Mouse (Mus musculus): Measurements from ENCODE around the gene Urb1. TPM values are rescaled to one million over a fixed set of nuclear protein-coding genes. Genes with fewer than 3 reads are reported as not detected.

The Urb1 gene
- polyA plus RNA-seq, 1 experiment from 2014 or later = 9.0 TPM

GRCm38 (mm10) chr16:90760515-90760914, 49.7 kb downstream of the Urb1 start:
- no peak overlapping the region for H3K9ac ChIP-seq
- H3K9me3 ChIP-seq (replicated peaks) = no peaks in the 10 kb centered on the region
- H3K36me3 ChIP-seq = peaks cover 80% of the 10 kb centered on the region
- H3K4me1 ChIP-seq = no peaks in the 10 kb centered on the region
- no peak overlapping the region for H3K4me3 ChIP-seq (replicated peaks)
- ATAC-seq (replicated peaks; ENCODE audit: low FRiP score) = no peak; the same call in 1 of the 2 replicates
- H3K4me2 ChIP-seq = no peak overlapping the region
- 68% methylated on average over 4 of the region's 4 CpGs for WGBS
- H3K27me3 ChIP-seq = no peaks in the 10 kb centered on the region
- H3K27ac ChIP-seq = no peak overlapping the region

DNA sequence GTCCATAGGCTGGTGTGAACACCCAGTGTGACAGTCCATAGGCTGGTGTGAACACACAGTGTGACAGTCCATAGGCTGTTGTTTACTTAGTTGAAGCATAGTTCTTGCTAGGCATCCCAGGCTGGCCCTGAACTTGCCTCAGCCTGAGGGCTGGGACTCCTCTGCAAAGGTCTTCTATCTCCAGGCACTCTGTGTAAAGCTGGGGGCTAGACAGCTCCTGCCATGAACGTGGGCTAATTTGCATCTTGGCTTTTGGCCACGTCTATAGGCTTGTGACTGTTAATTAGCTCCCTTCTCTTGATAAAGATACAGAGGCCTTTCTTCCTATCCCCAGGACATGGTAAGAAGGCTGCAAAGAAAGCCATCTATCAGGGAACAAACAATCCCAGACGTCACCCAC, 50.9 kb downstream of the Urb1 start:
- H3K9ac ChIP-seq = no peak overlapping the region
- H3K27ac ChIP-seq = no peak overlapping the region
- 80% methylated on average over 3 of the region's 3 CpGs for WGBS
- H3K4me1 ChIP-seq = no peaks in the 10 kb centered on the region
- no peak overlapping the region for H3K4me3 ChIP-seq (replicated peaks)
- no peaks in the 10 kb centered on the region for H3K27me3 ChIP-seq
- no peak overlapping the region for H3K4me2 ChIP-seq
- H3K9me3 ChIP-seq (replicated peaks) = no peaks in the 10 kb centered on the region
- peaks cover 85% of the 10 kb centered on the region for H3K36me3 ChIP-seq
- no peak for ATAC-seq (replicated peaks; ENCODE audit: low FRiP score)

GRCm38 (mm10) chr16:90753386-90753941, 56.7 kb downstream of the Urb1 start:
- Histone ChIP-seq H3K4me1 (no peaks in the 10 kb centered on the region), H3K27me3 (no peaks in the 10 kb centered on the region), H3K9ac (no peak overlapping the region), H3K9me3 (replicated peaks) (no peaks in the 10 kb centered on the region), H3K4me2 (no peak overlapping the region), H3K27ac (no peak overlapping the region), H3K36me3 (peaks cover 76% of the 10 kb centered on the region), H3K4me3 (replicated peaks) (no peak overlapping the region)
- ATAC-seq (replicated peaks; ENCODE audit: low FRiP score) = no peak
- WGBS = 89% methylated on average over 13 of the region's 13 CpGs

DNA sequence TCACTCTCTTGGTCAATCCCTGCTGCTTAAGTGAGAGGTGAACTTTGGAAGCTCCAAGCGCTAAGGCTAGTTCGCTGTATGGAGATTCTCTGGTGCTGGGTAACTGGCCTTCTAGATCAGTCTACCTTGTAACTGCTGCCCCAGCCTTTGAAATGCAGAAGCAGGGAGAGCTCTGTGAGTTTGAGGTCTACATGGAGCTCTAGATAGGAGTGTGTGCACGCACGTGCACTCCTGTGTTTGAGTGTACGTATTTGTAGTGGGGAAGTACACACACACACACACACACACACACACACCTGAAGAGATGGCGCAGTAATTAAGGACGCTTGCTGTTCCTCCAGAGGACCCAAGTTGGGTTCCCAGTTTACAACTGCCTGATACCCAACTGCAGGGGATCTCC, 62.0 kb downstream of the Urb1 start:
- WGBS = 94% methylated on average over 7 of the region's 7 CpGs
- peaks cover 28% of the 10 kb centered on the region for H3K36me3 ChIP-seq
- H3K27me3 ChIP-seq = no peaks in the 10 kb centered on the region
- H3K4me3 ChIP-seq (replicated peaks) = no peak overlapping the region
- H3K9ac ChIP-seq = no peak overlapping the region
- no peak overlapping the region for H3K4me2 ChIP-seq
- H3K27ac ChIP-seq = no peak overlapping the region
- 0 out of 2 replicates have a peak, but pooled peaks cover 3% of the 10 kb centered on the region for H3K4me1 ChIP-seq
- no peaks in the 10 kb centered on the region for H3K9me3 ChIP-seq (replicated peaks)
- no peak for ATAC-seq (replicated peaks; ENCODE audit: low FRiP score)

- H3K27me3 ChIP-seq = no peaks in the 10 kb centered on the region
- ATAC-seq (replicated peaks; ENCODE audit: low FRiP score) = no peak
- peaks cover 11% of the 10 kb centered on the region for H3K4me1 ChIP-seq
- H3K9ac ChIP-seq = no peak overlapping the region
- H3K36me3 ChIP-seq = peaks cover 19% of the 10 kb centered on the region
- H3K27ac ChIP-seq = no peak overlapping the region
- WGBS = 87% methylated on average over 6 of the region's 6 CpGs
- H3K4me2 ChIP-seq = no peak overlapping the region
- H3K9me3 ChIP-seq (replicated peaks) = no peaks in the 10 kb centered on the region
- H3K4me3 ChIP-seq (replicated peaks) = no peak overlapping the region
Measured at GRCm38 (mm10) chr16:90747143-90747542, 63.1 kb downstream of the Urb1 start.

DNA sequence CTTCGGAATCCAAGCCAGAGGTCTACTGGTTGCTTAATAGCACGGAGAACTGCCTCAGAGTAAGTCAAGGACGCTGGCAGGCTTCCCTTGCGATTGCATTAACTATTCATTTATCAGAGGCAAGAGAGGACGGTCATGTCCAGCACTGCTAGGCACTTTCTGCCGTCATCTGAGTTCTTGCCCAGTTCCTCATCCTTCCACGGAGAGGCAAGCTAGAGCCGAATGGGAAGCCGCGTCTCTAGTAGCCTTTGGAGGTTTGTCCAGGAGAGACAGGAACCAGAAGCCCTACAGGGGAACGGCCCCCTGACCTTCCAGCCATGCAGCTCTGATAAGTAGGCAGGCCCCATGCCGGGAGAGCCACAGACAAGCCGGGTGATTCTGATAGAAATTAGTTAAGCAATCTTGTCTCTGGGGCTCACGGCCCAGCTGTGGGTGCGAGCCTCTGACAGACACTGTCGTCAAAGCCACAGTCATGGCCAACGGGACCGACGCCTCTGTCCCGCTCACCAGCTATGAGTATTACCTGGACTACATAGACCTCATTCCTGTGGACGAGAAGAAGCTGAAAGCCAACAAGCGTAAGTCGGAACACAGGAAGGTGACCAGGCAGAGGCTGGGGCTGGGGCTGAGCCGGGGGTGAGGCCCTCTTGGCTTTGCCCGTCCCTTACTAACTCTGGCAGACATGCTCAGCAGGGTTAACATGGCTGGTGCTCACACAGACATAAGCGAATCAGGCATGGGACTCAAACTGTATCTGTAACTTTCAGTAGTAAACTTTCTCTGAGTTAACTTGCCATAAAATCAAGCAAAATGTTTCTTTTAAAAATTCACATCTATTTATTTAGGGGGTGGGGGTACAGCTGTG, 71.9 kb downstream of the Urb1 start, which contains the start of gene Mrap:
Gene Mrap, plus strand, starts transcription at position 116 of the 865 bp plus-strand sequence.
- Histone ChIP-seq H3K27me3 (no peaks in the 10 kb centered on the region), H3K36me3 (no peaks in the 10 kb centered on the region), H3K4me3 (replicated peaks) (no peak within 1 kb of the TSS), H3K4me2 (no peak within 1 kb of the TSS), H3K27ac (no peak within 1 kb of the TSS), H3K4me1 (peaks cover 18% of the 10 kb centered on the region), H3K9ac (no peak within 1 kb of the TSS), H3K9me3 (replicated peaks) (no peaks in the 10 kb centered on the region)
- 83% methylated on average over 26 of the region's 26 CpGs for WGBS
- ATAC-seq (replicated peaks; ENCODE audit: low FRiP score) = no peak

DNA sequence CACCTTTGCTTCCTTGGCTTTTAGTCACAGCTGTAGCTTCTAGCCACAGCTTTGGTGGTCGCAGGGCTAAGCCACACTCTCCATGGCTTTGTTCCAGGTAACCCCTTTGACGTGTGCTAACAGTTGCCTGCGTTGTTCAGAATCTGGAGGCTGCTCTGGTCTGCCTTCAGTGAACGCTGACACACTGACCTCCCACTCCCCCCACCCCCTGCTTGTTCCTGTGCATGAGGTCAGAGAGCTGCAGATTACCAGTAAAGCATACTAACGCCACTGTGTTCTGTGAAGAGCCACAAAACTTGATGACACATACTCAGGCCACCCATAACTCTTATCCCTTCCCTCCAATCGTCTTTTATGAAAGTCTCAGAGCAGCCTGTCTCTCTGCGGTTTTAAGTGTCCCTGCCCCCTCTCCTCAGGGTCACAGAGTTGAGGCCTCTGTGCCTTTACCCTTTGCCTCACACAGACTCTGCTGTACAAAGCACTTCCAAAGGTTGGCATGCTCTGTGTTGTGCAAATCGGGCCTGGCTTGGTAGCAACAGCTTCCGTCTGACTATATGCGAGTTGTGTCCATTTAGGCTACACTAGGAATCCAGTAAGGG, 73.4 kb downstream of the Urb1 start:
- 37% methylated on average over 10 of the region's 10 CpGs for WGBS
- Histone ChIP-seq H3K36me3 (no peaks in the 10 kb centered on the region), H3K4me1 (peaks cover 7% of the 10 kb centered on the region), H3K9ac (no peak overlapping the region), H3K27me3 (no peaks in the 10 kb centered on the region), H3K4me2 (no peak overlapping the region), H3K9me3 (replicated peaks) (no peaks in the 10 kb centered on the region), H3K27ac (no peak overlapping the region), H3K4me3 (replicated peaks) (no peak overlapping the region)
- ATAC-seq (replicated peaks; ENCODE audit: low FRiP score) = 0 out of 2 replicates have a peak, but pooled peaks have one; percentile 28

GRCm38 (mm10) chr16:90735611-90736010, 74.6 kb downstream of the Urb1 start:
- Histone ChIP-seq H3K9ac (no peak overlapping the region), H3K9me3 (replicated peaks) (no peaks in the 10 kb centered on the region), H3K4me3 (replicated peaks) (no peak overlapping the region), H3K27me3 (no peaks in the 10 kb centered on the region), H3K4me2 (no peak overlapping the region), H3K4me1 (peaks cover 5% of the 10 kb centered on the region; the same call in 1 of the 2 replicates), H3K36me3 (no peaks in the 10 kb centered on the region), H3K27ac (no peak overlapping the region)
- no peak for ATAC-seq (replicated peaks; ENCODE audit: low FRiP score)
- WGBS = 78% methylated on average over 4 of the region's 4 CpGs

- peak within 1 kb of the TSS; percentile 81 for H3K9ac ChIP-seq
- WGBS = 2% methylated on average over 53 of the region's 53 CpGs
- peak within 1 kb of the TSS; percentile 95 for H3K4me3 ChIP-seq (replicated peaks)
- H3K4me2 ChIP-seq = peak within 1 kb of the TSS; percentile 95
- peak within 1 kb of the TSS; percentile 84 for H3K27ac ChIP-seq
- peaks cover 27% of the 10 kb centered on the region for H3K36me3 ChIP-seq
- H3K27me3 ChIP-seq = no peaks in the 10 kb centered on the region
- peaks cover 12% of the 10 kb centered on the region for H3K4me1 ChIP-seq
- ATAC-seq (replicated peaks; ENCODE audit: low FRiP score) = peak; percentile 96
- no peaks in the 10 kb centered on the region for H3K9me3 ChIP-seq (replicated peaks)
Measured at GRCm38 (mm10) chr16:90727233-90728115, 82.7 kb downstream of the Urb1 start, which contains the start of gene Mis18a. Gene Mis18a (minus strand): TSS chr16:90727404.

DNA sequence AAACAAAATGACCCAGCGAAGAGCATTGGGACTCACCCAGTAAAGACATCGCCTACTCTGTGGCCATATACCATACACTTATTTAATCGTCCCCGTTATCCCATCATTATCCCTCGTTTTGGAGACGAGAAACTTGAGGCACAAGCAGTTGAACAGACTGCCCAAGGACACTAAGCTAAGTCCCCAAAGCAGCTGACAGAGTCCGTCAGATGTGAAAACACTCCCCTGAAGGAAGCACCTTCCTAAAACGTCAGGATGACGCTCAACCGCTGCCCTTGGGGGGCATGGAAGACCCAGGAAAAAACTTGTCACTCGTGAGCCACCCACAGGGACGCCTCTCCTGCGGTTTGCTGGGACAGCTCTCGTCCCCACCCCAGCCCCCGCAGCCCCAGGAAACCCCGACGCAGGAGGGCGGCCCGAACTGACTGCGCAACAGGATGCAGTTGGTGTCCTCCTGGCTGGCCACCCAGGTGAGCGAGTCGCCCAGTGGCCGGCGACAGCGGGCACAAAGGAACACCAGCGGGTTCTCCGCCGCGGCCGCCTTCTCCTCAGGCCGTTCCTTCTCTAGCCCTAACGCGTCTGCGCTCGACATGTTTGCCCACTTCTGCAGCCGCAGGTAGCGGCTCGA, 83.5 kb downstream of the Urb1 start:
- Histone ChIP-seq H3K27me3 (no peaks in the 10 kb centered on the region), H3K4me1 (peaks cover 12% of the 10 kb centered on the region), H3K36me3 (peaks cover 35% of the 10 kb centered on the region), H3K9ac (peak overlapping the region; percentile 81), H3K9me3 (replicated peaks) (no peaks in the 10 kb centered on the region), H3K4me2 (peak overlapping the region; percentile 95), H3K4me3 (replicated peaks) (peak overlapping the region; percentile 95), H3K27ac (peak overlapping the region; percentile 64)
- ATAC-seq (replicated peaks; ENCODE audit: low FRiP score) = peak; percentile 65
- 6% methylated on average over 38 of the region's 38 CpGs for WGBS

DNA sequence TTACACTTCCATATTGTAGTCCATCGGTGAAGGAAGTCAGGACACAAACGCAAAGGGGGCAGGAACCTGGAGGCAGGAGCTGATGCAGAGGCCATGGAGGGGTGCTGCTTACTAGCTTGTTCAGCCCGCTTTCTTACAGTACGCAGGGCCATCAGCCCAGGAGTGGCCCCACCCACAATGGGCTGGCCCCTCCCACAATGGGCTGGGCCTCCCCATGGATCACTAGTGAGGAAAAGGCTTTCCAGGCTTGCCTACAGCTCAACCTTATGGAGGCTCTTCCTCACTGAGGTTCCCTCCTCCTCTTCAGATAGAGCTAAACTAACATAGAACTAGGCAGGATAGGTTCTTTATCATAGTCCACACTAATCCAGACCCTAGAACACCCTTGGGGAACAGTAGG, 86.2 kb downstream of the Urb1 start:
- H3K4me2 ChIP-seq = no peak overlapping the region
- H3K27me3 ChIP-seq = no peaks in the 10 kb centered on the region
- no peak overlapping the region for H3K4me3 ChIP-seq (replicated peaks)
- H3K36me3 ChIP-seq = peaks cover 59% of the 10 kb centered on the region
- no peak overlapping the region for H3K27ac ChIP-seq
- H3K9me3 ChIP-seq (replicated peaks) = no peaks in the 10 kb centered on the region
- ATAC-seq (replicated peaks; ENCODE audit: low FRiP score) = no peak
- H3K4me1 ChIP-seq = peaks cover 12% of the 10 kb centered on the region
- 95% methylated on average over 4 of the region's 4 CpGs for WGBS
- no peak overlapping the region for H3K9ac ChIP-seq

Data from kidney, embryonic 15.5 days (tissue).